Mouse (Mus musculus): ENCODE measurements at regions not wholly inside any gene's neighbourhood (a gene's known extent, or its start where the extent isn't known, plus 50 kb on each side); places are given as distances from the start of the nearest gene placed in this dataset.

DNA sequence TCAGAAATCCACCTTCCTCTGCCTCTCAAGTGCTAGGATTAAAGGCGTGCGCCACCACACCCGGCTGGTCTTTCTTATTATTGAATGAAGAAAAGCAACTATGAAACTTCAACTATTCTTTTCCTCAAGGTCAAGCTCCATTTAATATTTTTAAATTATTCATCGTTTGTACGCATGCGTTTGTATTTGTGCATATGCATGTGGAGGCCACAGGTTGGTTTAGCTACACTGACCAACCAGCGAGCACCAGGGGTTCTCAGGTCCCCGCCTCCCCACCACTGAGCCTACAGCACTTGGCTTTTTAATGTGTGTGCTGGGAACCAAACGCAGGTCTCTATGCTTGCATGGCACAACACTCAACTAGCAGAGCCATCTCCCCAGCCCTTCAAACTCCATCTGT lies 51.0 kb upstream of the Tmem252 start:
- no peak for DNase-seq

DNA sequence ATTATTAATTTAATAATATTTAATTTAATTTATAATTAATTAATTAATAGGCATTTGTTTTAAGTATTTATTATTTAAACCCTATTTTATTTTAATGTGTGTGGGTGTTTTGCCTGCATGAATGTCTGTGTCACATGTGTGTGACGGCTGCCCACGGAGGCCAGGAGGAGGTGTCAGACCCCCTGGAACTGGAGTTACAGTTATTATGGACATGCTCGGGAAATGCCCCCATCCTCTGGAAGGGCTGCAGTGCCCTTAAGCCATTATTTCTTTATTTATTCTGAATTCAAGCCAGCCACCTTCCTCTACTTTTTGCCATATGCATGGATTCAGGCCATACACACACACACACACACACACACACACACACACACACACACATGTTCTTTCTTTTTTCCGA lies 51.5 kb upstream of the Tmem252 start:
- DNase-seq: no peak

DNA sequence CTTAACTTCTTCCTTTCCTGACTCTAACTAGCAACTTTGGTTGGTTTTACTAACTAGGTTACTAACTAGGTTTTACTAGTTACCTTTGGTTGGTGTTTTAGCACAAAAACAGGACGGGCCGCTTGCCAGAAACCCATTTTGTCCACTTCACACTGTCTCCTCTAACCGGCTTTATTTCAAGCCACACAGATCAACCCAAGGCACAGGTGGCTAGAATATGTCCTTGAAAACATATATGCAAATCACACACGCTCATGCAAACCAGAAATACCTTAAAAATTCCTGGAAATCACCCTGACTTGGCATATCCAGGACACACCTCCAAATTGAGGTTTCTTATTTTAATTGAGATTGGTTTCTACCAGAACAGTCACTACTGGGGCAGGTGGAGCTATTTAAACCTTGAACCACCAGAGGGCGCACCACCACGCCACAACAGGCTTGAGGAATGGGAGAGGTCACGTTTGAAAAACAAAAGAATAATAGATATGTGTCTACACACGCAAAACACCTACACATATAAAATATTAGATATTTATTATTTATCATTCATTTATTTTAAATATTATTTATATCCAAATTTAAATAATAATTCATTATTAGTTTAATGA lies 52.1 kb upstream of the Tmem252 start:
- peak; percentile 56 to 60 for DNase-seq

DNA sequence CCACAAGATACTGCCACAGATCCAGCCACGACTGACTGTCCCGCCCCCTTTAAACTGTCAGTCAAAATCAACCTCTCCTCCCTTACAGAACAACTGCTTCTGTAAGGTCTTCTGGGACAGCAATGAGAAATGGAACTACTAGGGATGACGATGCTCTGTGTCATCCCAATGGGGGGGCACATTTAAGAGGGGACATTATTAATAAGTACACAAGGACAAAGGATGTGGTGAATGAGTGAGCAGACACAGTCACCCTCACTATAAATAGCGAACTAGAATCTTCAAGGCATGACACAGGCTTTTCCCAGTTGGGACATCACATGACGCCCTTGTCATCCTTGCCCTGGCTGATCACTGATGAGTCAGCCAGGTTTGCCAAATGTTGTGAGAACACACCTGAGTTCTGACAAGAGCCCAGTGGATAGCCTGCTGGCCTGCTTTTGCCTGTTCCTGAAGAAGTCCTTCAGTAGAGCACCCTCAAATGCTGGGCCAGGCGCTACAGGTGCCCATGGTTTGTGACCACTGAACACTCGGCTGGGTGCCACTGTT lies 58.0 kb upstream of the Tmem252 start:
- DNase-seq: no peak

DNA sequence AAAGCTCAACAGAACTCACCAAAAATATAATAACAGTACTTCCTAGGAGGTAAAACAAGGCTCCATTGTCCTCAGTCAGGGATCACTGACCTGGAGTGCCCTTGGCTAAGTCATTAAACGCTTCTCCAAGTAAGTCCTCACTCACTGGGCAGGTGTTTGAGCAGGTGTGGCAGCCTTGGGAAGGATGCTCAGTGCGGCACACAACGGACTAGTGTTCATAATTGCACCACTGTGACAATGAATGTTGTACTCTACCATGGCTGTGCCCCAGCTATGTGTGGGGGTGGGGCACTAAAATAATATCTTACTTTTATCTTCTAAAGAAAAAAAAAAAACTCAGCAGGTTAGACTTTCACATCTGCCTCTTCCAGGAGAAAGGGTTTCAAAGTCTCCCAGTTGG lies 52.2 kb upstream of the Pip5k1b start:
- no peak for DNase-seq

DNA sequence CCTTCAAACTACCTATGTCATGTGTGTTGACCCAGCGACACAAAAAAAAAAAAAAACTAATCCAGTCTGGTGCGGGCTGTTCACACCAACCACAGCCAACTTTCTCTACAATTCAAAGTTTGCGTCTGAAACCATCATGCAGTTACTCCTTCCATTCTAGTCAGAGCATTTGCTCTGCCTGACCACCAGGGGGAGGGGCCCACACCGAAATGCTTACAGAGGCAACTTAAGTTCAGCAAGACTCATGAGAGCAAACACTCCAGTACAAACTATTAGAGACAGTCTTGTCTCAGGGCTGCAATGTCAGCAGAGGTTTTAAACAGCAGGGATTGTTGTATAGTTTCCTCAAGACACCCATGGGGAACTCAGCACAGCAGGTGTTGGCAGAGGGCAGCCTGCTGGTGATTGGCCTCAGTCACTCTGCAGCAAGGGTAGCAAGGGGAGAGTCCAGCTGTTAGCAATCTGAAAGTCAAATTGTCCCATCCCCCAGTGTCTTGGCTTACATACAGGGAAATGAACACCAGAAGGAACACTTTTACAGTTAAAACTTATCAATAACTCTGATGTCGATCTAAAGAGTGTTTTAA lies 50.8 kb upstream of the Pip5k1b start:
- DNase-seq: no peak

Measured in layer of hippocampus, postnatal 36 days (tissue).